Mouse (Mus musculus): ENCODE results near the gene Dtd1.

GRCm38 (mm10) chr2:144775626-144776025, 175.9 kb downstream of the Dtd1 start:
- no peak for TF ChIP-seq MYOD1 (IDR thresholded peaks at IDR 0.05; ENCODE audit: control insufficient read depth in 1 of 3, insufficient read length in 2 of 3, low read depth in 2 of 3)
- TF ChIP-seq POLR2A (IDR thresholded peaks at IDR 0.05; ENCODE audit: insufficient read length, low read depth) = no peak
- no peak for TF ChIP-seq USF1 (IDR thresholded peaks at IDR 0.05; ENCODE audit: low read depth)
- TF ChIP-seq E2F4 (IDR thresholded peaks at IDR 0.05; ENCODE audit: insufficient read depth) = no peak
- TF ChIP-seq CEBPB (IDR thresholded peaks at IDR 0.05; ENCODE audit: insufficient read depth, poor library complexity, severe bottlenecking) = no peak
- no peak for TF ChIP-seq REST (IDR thresholded peaks at IDR 0.05; ENCODE audit: insufficient read depth, insufficient read length)
- no peak for TF ChIP-seq TCF12 (IDR thresholded peaks at IDR 0.05; ENCODE audit: insufficient read depth, poor library complexity, severe bottlenecking)
- no peak for TF ChIP-seq MAX (IDR thresholded peaks at IDR 0.05; ENCODE audit: low read depth)
- TF ChIP-seq SRF (IDR thresholded peaks at IDR 0.05; ENCODE audit: control insufficient read depth, insufficient read length, low read depth) = no peak
- no peak for TF ChIP-seq POLR2AphosphoS2 (IDR thresholded peaks at IDR 0.05; ENCODE audit: insufficient read length, low read depth)
- TF ChIP-seq TCF3 (IDR thresholded peaks at IDR 0.05; ENCODE audit: insufficient read length, low read depth) = no peak
- no peak for TF ChIP-seq MYOG (IDR thresholded peaks at IDR 0.05; ENCODE audit: control insufficient read depth in 1 of 3, insufficient read depth in 1 of 3, insufficient read length in 2 of 3, low read depth in 2 of 3)
